Mouse (Mus musculus) MEL (cell line): ENCODE data around the gene Hnrnpf. TPM values are rescaled to one million over a fixed set of nuclear protein-coding genes. Genes with fewer than 3 reads are reported as not detected.

Experiments used
- DNase-seq: peaks from one replicate; pipeline ENCODE4 v3.0.0; 2011; ENCODE audit warnings: low read depth, low spot score
- H3K27ac ChIP-seq: 2 replicates; pipeline ENCODE4 v1.5.1; 2012; ENCODE audit warnings: low read depth, mild to moderate bottlenecking, control low read depth, low read length, moderate library complexity; ENCODE audit not compliant: control insufficient read depth
- H3K27me3 ChIP-seq, 2 experiments: fragments of 150-350 bp in 1 of 2; sonication (generic) in 1 of 2; 2 replicates each; pipeline ENCODE4 v1.6.1; 2012; ENCODE audit warnings: low read length in 2 of 2, mild to moderate bottlenecking in 2 of 2, improper control_type of control experiment in 1 of 2, moderate library complexity in 1 of 2; ENCODE audit not compliant: insufficient read depth in 2 of 2, control insufficient read depth in 1 of 2
- H3K36me3 ChIP-seq, 2 experiments: 2 replicates each; pipeline ENCODE4 v1.6.1; 2012 to 2014; ENCODE audit warnings: low read length in 2 of 2, improper control_type of control experiment in 1 of 2, inconsistent platforms in 1 of 2, mild to moderate bottlenecking in 1 of 2; ENCODE audit not compliant: insufficient read depth in 2 of 2, control insufficient read depth in 1 of 2
- H3K4me1 ChIP-seq, 2 experiments: fragments of 150-350 bp in 1 of 2; sonication (generic) in 1 of 2; 2 replicates each; pipeline ENCODE4 v1.6.1; 2012; ENCODE audit warnings: low read length in 2 of 2, improper control_type of control experiment in 1 of 2, mild to moderate bottlenecking in 1 of 2; ENCODE audit not compliant: insufficient read depth in 2 of 2, control insufficient read depth in 1 of 2
- H3K4me3 ChIP-seq, 2 experiments: fragments of 150-350 bp in 1 of 2; sonication (generic) in 1 of 2; 2 replicates each; pipeline ENCODE4 v1.5.1; 2012; ENCODE audit warnings: low read depth in 2 of 2, low read length in 2 of 2, mild to moderate bottlenecking in 2 of 2, moderate library complexity in 2 of 2, control low read depth in 1 of 2, improper control_type of control experiment in 1 of 2; ENCODE audit not compliant: control insufficient read depth in 1 of 2, insufficient read depth in 1 of 2
- H3K79me2 ChIP-seq: 2 replicates; pipeline ENCODE4 v1.6.1; 2012; ENCODE audit warnings: mild to moderate bottlenecking, low read length, moderate library complexity; ENCODE audit not compliant: control insufficient read depth, poor library complexity, insufficient read depth
- H3K9ac ChIP-seq: 2 replicates; pipeline ENCODE4 v1.6.1; 2012; ENCODE audit warnings: low read depth, mild to moderate bottlenecking, control low read depth, low read length, moderate library complexity; ENCODE audit not compliant: control insufficient read depth, poor library complexity, severe bottlenecking
- H3K9me3 ChIP-seq: fragments of 150-350 bp; sonication (generic); replicated peaks from 2 replicates; pipeline ENCODE4 v1.6.1; 2012; ENCODE audit warnings: mild to moderate bottlenecking, low read length, improper control_type of control experiment, moderate library complexity; ENCODE audit not compliant: insufficient read depth
- BHLHE40 ChIP-seq: IDR thresholded peaks from 2 replicates; pipeline ENCODE4 v1.6.1; 2012; ENCODE audit warnings: low read depth, mild to moderate bottlenecking, inconsistent platforms, low read length, improper control_type of control experiment, borderline replicate concordance
- CHD1 ChIP-seq: IDR thresholded peaks from 2 replicates; pipeline ENCODE4 v1.6.1; 2012; ENCODE audit warnings: low read depth, mild to moderate bottlenecking, inconsistent platforms, low read length, improper control_type of control experiment
- CHD2 ChIP-seq: IDR thresholded peaks from 2 replicates; pipeline ENCODE4 v1.6.1; 2011; ENCODE audit warnings: low read length, improper control_type of control experiment
- CTCF ChIP-seq, 3 experiments: IDR thresholded peaks in 2 of 3; conservative IDR thresholded peaks in 1 of 3; 2 replicates each; pipeline ENCODE4 v1.5.1; 2011 to 2012; ENCODE audit warnings: low read length in 3 of 3, low read depth in 2 of 3, mild to moderate bottlenecking in 2 of 3, improper control_type of control experiment in 1 of 3, inconsistent platforms in 1 of 3, mixed read lengths in 1 of 3, moderate library complexity in 1 of 3; ENCODE audit not compliant: control insufficient read depth in 1 of 3, insufficient read depth in 1 of 3, poor library complexity in 1 of 3, severe bottlenecking in 1 of 3
- E2F4 ChIP-seq: IDR thresholded peaks from 2 replicates; pipeline ENCODE4 v1.6.1; 2011; ENCODE audit warnings: low read depth, low read length, improper control_type of control experiment, borderline replicate concordance
- ELF1 ChIP-seq: IDR thresholded peaks from 2 replicates; pipeline ENCODE4 v1.6.1; 2014; ENCODE audit warnings: low read depth, mild to moderate bottlenecking, inconsistent platforms, low read length, improper control_type of control experiment, moderate library complexity
- ETS1 ChIP-seq: IDR thresholded peaks from 2 replicates; pipeline ENCODE4 v1.6.1; 2012; ENCODE audit warnings: low read depth, mild to moderate bottlenecking, inconsistent platforms, low read length, improper control_type of control experiment, moderate library complexity
- GABPA ChIP-seq: IDR thresholded peaks from 2 replicates; pipeline ENCODE4 v1.6.1; 2012; ENCODE audit warnings: low read depth, mild to moderate bottlenecking, inconsistent platforms, low read length, improper control_type of control experiment, moderate library complexity
- GATA1 ChIP-seq: IDR thresholded peaks from 2 replicates; pipeline ENCODE4 v1.6.1; 2011; ENCODE audit warnings: low read depth, low read length, improper control_type of control experiment
- HCFC1 ChIP-seq: IDR thresholded peaks from 2 replicates; pipeline ENCODE4 v1.6.1; 2012; ENCODE audit warnings: low read depth, mild to moderate bottlenecking, inconsistent platforms, low read length, improper control_type of control experiment, moderate library complexity
- JUND ChIP-seq: IDR thresholded peaks from 2 replicates; pipeline ENCODE4 v1.6.1; 2011; ENCODE audit warnings: low read depth, mild to moderate bottlenecking, improper control_type of control experiment, low read length
- MEF2A ChIP-seq: IDR thresholded peaks from 2 replicates; pipeline ENCODE4 v1.6.1; 2014; ENCODE audit warnings: low read depth, mild to moderate bottlenecking, inconsistent platforms, low read length, improper control_type of control experiment; ENCODE audit not compliant: poor library complexity, insufficient replicate concordance, severe bottlenecking; ENCODE audit errors: extremely low read depth
- MYB ChIP-seq: IDR thresholded peaks from 2 replicates; pipeline ENCODE4 v1.6.1; 2011; ENCODE audit warnings: mild to moderate bottlenecking, low read depth, low read length, improper control_type of control experiment
- MYC ChIP-seq: IDR thresholded peaks from 2 replicates; pipeline ENCODE4 v1.6.1; 2011; ENCODE audit warnings: low read depth, mild to moderate bottlenecking, low read length, improper control_type of control experiment, moderate library complexity
- NELFE ChIP-seq: IDR thresholded peaks from 2 replicates; pipeline ENCODE4 v1.6.1; 2011; ENCODE audit warnings: low read depth, low read length, improper control_type of control experiment
- NRF1 ChIP-seq: IDR thresholded peaks from 2 replicates; pipeline ENCODE4 v1.6.1; 2014; ENCODE audit warnings: low read depth, mild to moderate bottlenecking, inconsistent platforms, low read length, improper control_type of control experiment, moderate library complexity; ENCODE audit not compliant: poor library complexity, insufficient read depth, severe bottlenecking
- POLR2A ChIP-seq, 2 experiments: IDR thresholded peaks; 2 replicates each; pipeline ENCODE4 v1.6.1; 2011 to 2012; ENCODE audit warnings: low read length in 2 of 2, mild to moderate bottlenecking in 2 of 2, control low read depth in 1 of 2, improper control_type of control experiment in 1 of 2, low read depth in 1 of 2, moderate library complexity in 1 of 2; ENCODE audit not compliant: control insufficient read depth in 1 of 2, insufficient read depth in 1 of 2, poor library complexity in 1 of 2
- POLR2AphosphoS2 ChIP-seq: IDR thresholded peaks from 2 replicates; pipeline ENCODE4 v1.6.1; 2011; ENCODE audit warnings: low read length, improper control_type of control experiment
- POLR2AphosphoS5 ChIP-seq: IDR thresholded peaks from 2 replicates; pipeline ENCODE4 v1.6.1; 2012; ENCODE audit warnings: low read depth, borderline replicate concordance, mild to moderate bottlenecking, inconsistent platforms, low read length, moderate library complexity, mixed read lengths
- RAD21 ChIP-seq: IDR thresholded peaks from 2 replicates; pipeline ENCODE4 v1.6.1; 2011; ENCODE audit warnings: mild to moderate bottlenecking, low read depth, low read length, improper control_type of control experiment
- RCOR1 ChIP-seq: IDR thresholded peaks from 2 replicates; pipeline ENCODE4 v1.6.1; 2012; ENCODE audit warnings: low read depth, mild to moderate bottlenecking, inconsistent platforms, low read length, improper control_type of control experiment
- SIN3A ChIP-seq: IDR thresholded peaks from 2 replicates; pipeline ENCODE4 v1.6.1; 2012; ENCODE audit warnings: low read length, improper control_type of control experiment, inconsistent platforms
- TBP ChIP-seq: IDR thresholded peaks from 2 replicates; pipeline ENCODE4 v1.8.0; 2011; ENCODE audit warnings: low read depth, low read length, improper control_type of control experiment
- UBTF ChIP-seq: IDR thresholded peaks from 2 replicates; pipeline ENCODE4 v1.6.1; 2012; ENCODE audit warnings: low read depth, mild to moderate bottlenecking, inconsistent platforms, low read length, improper control_type of control experiment, moderate library complexity, borderline replicate concordance; ENCODE audit not compliant: insufficient read depth
- USF1 ChIP-seq: IDR thresholded peaks from 2 replicates; pipeline ENCODE4 v1.6.1; 2014; ENCODE audit warnings: low read depth, mild to moderate bottlenecking, inconsistent platforms, low read length, improper control_type of control experiment, moderate library complexity
- ZC3H11A ChIP-seq: IDR thresholded peaks from 2 replicates; pipeline ENCODE4 v1.6.1; 2012; ENCODE audit warnings: low read depth, mild to moderate bottlenecking, inconsistent platforms, low read length, improper control_type of control experiment
- ZMIZ1 ChIP-seq: IDR thresholded peaks from 2 replicates; pipeline ENCODE4 v1.6.1; 2012; ENCODE audit warnings: low read depth, mild to moderate bottlenecking, inconsistent platforms, low read length, improper control_type of control experiment, moderate library complexity
- polyA plus RNA-seq, 2 experiments: library from polyadenylated mRNA; stranded (reverse) in 1 of 2; unstranded in 1 of 2; fragments of >175 nt in 1 of 2; fragments of >200 nt in 1 of 2; gene quantifications; 2 replicates each; pipeline versions ENCODE4 v1.2.1 to v1.2.4; 2012; ENCODE audit warnings: low replicate concordance in 2 of 2, low read depth in 1 of 2; ENCODE audit not compliant: insufficient read length in 2 of 2, insufficient read depth in 1 of 2, missing spikeins in 1 of 2
- total RNA-seq: library from RNA; depleted of rRNA; stranded (reverse); fragments of 300-350 nt; gene quantifications from 2 replicates; pipeline ENCODE4 v1.2.3, GENCODE M21; 2012

Hnrnpf gene
- total and polyA plus RNA-seq, 3 experiments: 722 to 2,287 (median 882) TPM

GRCm38 (mm10) chr6:117906015-117906531, 5.9 kb downstream of the Hnrnpf start:
- Histone ChIP-seq H3K36me3 (peaks cover 7 to 32% of the 10 kb centered on the region in 2 experiments), H3K27me3 (no peaks in the 10 kb centered on the region), H3K9me3 (no peaks in the 10 kb centered on the region), H3K27ac (peak overlapping the region; percentile 99), H3K9ac (peak overlapping the region; percentile 97), H3K4me3 (peak overlapping the region; percentile 78 to 79), H3K4me1 (peaks cover 13 to 22% of the 10 kb centered on the region in 2 experiments), H3K79me2 (peaks cover 77% of the 10 kb centered on the region)
- peak; percentile 77 for DNase-seq
- TF ChIP-seq SIN3A: peak; percentile 51
- peak; percentile 88; the same call in 1 of the 2 replicates for TF ChIP-seq CHD1
- peak in 1 of 2 experiments; percentile 45; a peak in 1 of 4 replicates for TF ChIP-seq POLR2A (IDR thresholded peaks at IDR 0.05; ENCODE audit: control insufficient read depth in 1 of 2, insufficient read depth in 1 of 2, low read depth in 1 of 2, low read length in 2 of 2, poor library complexity in 1 of 2)
- no peak for TF ChIP-seq ZC3H11A
- peak; percentile 68; the same call in 1 of the 2 replicates for TF ChIP-seq MYC
- 0 out of 2 replicates have a peak, but pooled peaks have one; percentile 4 for TF ChIP-seq ETS1
- TF ChIP-seq TBP: 0 out of 2 replicates have a peak, but pooled peaks have one; percentile 10
- TF ChIP-seq ELF1: no peak

DNA sequence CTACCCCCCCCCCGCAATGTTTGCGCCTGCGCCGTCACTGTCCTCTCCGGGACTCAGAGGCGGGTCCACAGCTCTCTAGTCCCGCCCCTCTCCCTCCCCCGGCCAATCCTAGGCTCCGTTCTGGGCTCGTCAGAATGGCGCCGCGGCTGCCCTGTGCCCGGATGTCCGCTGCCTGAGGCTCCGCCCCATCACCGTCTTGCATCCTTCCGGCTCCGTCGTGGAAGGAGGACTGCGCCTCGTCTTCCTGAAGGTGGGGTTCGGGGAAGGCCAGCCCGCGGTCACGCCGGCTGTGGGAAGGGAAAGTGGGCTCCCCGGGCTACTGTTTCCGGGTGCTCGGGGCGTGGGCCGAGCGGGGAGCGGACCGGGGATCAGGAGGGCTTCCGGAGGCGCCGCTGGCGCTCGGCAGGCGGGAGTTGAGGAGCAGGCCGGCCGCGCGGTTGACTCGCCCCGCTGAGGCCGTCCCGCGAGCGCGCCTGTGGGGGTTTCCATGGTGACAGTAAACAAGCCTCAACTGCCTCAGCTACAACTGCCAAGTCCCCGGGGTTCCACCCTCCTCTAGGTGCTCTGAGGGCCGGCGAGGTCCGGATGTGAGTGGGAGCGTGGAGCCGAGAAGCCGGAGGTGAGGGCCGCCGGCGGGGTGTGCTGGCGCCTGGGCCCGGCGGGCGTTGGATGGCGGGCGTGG, 6.6 kb downstream of the Hnrnpf start:
- peak overlapping the region; percentile 92 for H3K9ac ChIP-seq
- peaks cover 18 to 19% of the 10 kb centered on the region in 2 experiments for H3K4me1 ChIP-seq
- H3K4me3 ChIP-seq: peak overlapping the region; percentile 97 to 99
- H3K79me2 ChIP-seq: peaks cover 82% of the 10 kb centered on the region
- no peaks in the 10 kb centered on the region for H3K9me3 ChIP-seq
- no peaks in the 10 kb centered on the region for H3K27me3 ChIP-seq
- peak; percentile 97 for DNase-seq
- H3K36me3 ChIP-seq: peaks cover 13 to 33% of the 10 kb centered on the region in 2 experiments
- H3K27ac ChIP-seq: peak overlapping the region; percentile 80
- peak; percentile 85 for TF ChIP-seq ZMIZ1
- peak; percentile 79 to 80 for TF ChIP-seq POLR2A (IDR thresholded peaks at IDR 0.05; ENCODE audit: control insufficient read depth in 1 of 2, insufficient read depth in 1 of 2, low read depth in 1 of 2, low read length in 2 of 2, poor library complexity in 1 of 2)
- TF ChIP-seq TBP: no peak; the same call in 1 of the 2 replicates
- no peak for TF ChIP-seq E2F4
- no peak for TF ChIP-seq RAD21
- TF ChIP-seq GABPA: no peak
- 0 out of 2 replicates have a peak, but pooled peaks have one; percentile 21 for TF ChIP-seq RCOR1
- TF ChIP-seq JUND: no peak
- TF ChIP-seq BHLHE40: 0 out of 2 replicates have a peak, but pooled peaks have one; percentile 43
- TF ChIP-seq USF1: 0 out of 2 replicates have a peak, but pooled peaks have one; percentile 44
- 0 out of 2 replicates have a peak, but pooled peaks have one; percentile 17 for TF ChIP-seq MEF2A
- TF ChIP-seq NRF1: peak; percentile 61
- peak; percentile 95 for TF ChIP-seq NELFE
- no peak; the same call in none of the 2 replicates for TF ChIP-seq CHD1
- peak; percentile 55; the same call in 1 of the 2 replicates for TF ChIP-seq MYB
- TF ChIP-seq ZC3H11A: no peak
- no peak for TF ChIP-seq UBTF
- TF ChIP-seq CHD2: no peak
- TF ChIP-seq HCFC1: peak; percentile 88
- TF ChIP-seq POLR2AphosphoS2: peak; percentile 93
- TF ChIP-seq MYC: no peak
- TF ChIP-seq POLR2AphosphoS5: no peak
- no peak for TF ChIP-seq CTCF (IDR thresholded peaks at IDR 0.05 in 2 of 3, conservative IDR thresholded peaks at IDR 0.05 in 1 of 3; ENCODE audit: control insufficient read depth in 1 of 3, insufficient read depth in 1 of 3, low read depth in 2 of 3, low read length in 3 of 3, poor library complexity in 1 of 3, severe bottlenecking in 1 of 3)
- no peak for TF ChIP-seq GATA1
